Mouse (Mus musculus): ENCODE measurements around the gene Ccl12. TPM values are rescaled to one million over a fixed set of nuclear protein-coding genes. Genes with fewer than 3 reads are reported as not detected.

Ccl12 gene
- polyA plus RNA-seq (2015; fragmentation: Nextera tagmentation; extraction: Ambion mirVana), result 3.0 and 3.8 TPM in 2 replicates

DNA sequence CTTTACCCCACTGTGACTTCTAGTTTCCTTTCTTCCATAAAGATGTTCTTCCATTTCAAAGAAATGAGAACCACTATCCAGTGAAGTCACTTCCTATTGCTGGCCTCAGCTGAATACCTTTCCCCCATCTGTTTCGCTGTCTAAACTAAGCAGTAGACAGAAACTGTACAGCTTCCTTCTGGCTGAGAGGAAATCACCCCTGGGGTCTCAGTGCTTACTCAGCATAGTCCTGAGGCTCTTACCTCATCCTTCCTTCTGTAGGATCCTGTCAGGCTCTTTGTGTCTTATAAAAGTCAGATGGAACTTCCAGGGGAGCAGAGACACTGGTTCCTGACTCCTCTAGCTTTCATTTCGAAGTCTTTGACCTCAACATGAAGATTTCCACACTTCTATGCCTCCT, at the start of gene Ccl12:
Gene Ccl12, plus strand, starts transcription at position 317 of the 400 bp plus-strand sequence.
- no peaks in the 10 kb centered on the region for H3K4me1 ChIP-seq
- no peak within 1 kb of the TSS for H3K4me2 ChIP-seq
- ATAC-seq (ENCODE audit: insufficient read depth, low FRiP score, low read depth), result no peak
- 59% methylated on average over 2 of the region's 2 CpGs for WGBS
- no peaks in the 10 kb centered on the region for H3K27me3 ChIP-seq (replicated peaks)
- no peaks in the 10 kb centered on the region for H3K36me3 ChIP-seq
- no peak within 1 kb of the TSS; the same call in 1 of the 2 replicates for H3K27ac ChIP-seq
- no peak within 1 kb of the TSS for H3K9ac ChIP-seq
- H3K4me3 ChIP-seq (replicated peaks), result no peak within 1 kb of the TSS
- no peaks in the 10 kb centered on the region for H3K9me3 ChIP-seq

DNA sequence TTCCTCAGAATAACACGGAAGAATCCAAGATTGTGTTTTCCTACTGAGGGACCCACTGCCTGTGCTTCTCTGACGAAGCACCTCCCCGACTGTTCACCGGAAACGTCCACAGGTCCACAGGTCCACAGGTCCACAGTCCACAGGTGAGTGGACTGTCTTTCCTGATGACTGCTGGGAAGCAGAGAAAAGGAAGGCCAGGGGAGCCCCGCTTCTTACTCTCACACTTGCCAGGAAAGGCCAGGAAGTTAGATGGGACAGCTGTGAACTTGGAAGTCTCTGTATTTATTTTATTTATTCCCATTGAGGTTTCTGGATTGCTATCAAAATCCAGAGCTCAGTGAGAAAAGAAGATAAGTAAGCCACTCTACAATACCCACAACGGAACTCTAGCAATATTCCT, 47.8 kb upstream of the Ccl12 start:
- H3K9ac ChIP-seq, result no peak overlapping the region
- no peak overlapping the region for H3K4me2 ChIP-seq
- no peaks in the 10 kb centered on the region for H3K9me3 ChIP-seq
- ATAC-seq (ENCODE audit: insufficient read depth, low FRiP score, low read depth), result no peak
- H3K27me3 ChIP-seq (replicated peaks), result no peaks in the 10 kb centered on the region
- H3K4me1 ChIP-seq, result no peaks in the 10 kb centered on the region
- 81% methylated on average over 7 of the region's 7 CpGs for WGBS
- H3K27ac ChIP-seq, result peak overlapping the region; percentile 13; the same call in 1 of the 2 replicates
- no peaks in the 10 kb centered on the region for H3K36me3 ChIP-seq
- H3K4me3 ChIP-seq (replicated peaks), result no peak overlapping the region

DNA sequence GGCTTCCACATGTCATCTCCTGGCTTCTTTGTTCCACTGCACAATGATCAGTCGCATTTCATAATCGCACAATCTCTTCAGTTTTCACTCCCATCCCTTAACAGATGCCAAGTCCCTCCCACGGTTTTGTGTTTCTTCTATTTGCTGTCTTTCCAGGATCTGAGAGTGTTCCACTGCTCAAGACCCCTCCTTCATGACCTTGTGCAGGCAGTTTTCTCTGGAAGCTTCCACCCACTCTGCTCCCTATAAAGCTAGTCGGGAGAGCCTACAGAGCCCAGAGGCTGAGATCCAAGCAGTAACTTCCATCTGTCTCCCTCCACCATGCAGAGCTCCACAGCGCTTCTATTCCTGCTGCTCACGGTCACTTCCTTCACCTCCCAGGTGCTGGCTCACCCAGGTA, 44.0 kb upstream of the Ccl12 start, which contains the start of gene Ccl11:
Gene Ccl11, plus strand, starts transcription at position 178 of the 400 bp plus-strand sequence.
- 65% methylated on average over 6 of the region's 6 CpGs for WGBS
- Histone ChIP-seq H3K9me3 (no peaks in the 10 kb centered on the region), H3K9ac (no peak within 1 kb of the TSS), H3K36me3 (no peaks in the 10 kb centered on the region), H3K4me2 (peak within 1 kb of the TSS; percentile 16; the same call in 1 of the 2 replicates), H3K4me3 (replicated peaks) (peak within 1 kb of the TSS; percentile 23), H3K4me1 (no peaks in the 10 kb centered on the region), H3K27ac (no peak within 1 kb of the TSS), H3K27me3 (replicated peaks) (no peaks in the 10 kb centered on the region)
- ATAC-seq (ENCODE audit: insufficient read depth, low FRiP score, low read depth), result no peak

DNA sequence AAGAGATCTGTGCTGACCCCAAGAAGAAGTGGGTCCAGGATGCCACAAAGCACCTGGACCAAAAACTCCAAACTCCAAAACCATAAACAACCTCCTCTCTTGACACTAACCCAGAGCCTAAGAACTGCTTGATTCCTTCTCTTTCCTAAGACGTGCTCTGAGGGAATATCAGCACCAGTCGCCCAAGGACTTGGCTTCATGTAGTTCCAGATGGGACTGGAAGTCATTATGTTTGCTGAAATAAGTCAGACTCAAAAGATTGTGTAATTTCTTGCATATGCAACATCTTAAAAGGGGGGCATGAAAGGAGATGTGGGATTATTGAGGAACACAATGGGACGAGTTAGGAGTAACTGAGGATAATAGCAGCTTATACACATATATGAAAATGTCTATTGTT, 39.4 kb upstream of the Ccl12 start:
- Histone ChIP-seq H3K27ac (no peak overlapping the region), H3K4me3 (replicated peaks) (no peak overlapping the region), H3K4me1 (no peaks in the 10 kb centered on the region), H3K9ac (no peak overlapping the region), H3K27me3 (replicated peaks) (no peaks in the 10 kb centered on the region), H3K36me3 (no peaks in the 10 kb centered on the region), H3K4me2 (no peak overlapping the region), H3K9me3 (no peaks in the 10 kb centered on the region)
- no peak for ATAC-seq (ENCODE audit: insufficient read depth, low FRiP score, low read depth)
- 68% methylated on average over 3 of the region's 3 CpGs for WGBS

DNA sequence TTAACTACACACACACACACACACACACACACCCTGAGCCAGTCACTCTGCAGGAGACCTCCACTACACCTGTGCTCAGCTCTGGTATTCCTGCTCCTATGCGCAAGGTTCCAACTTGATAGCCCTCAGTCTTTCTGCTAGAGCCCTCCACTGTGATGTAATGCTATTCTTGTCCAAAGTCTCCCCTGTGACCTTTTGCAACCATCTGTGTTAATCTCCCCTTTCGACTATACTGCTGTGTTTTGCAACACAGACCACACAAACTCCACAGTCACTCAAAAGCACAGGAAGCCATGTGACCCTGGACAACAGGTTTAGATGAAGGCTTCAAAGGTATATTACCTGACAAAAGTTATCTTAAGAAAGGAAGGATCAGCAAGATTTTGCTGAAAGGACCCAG, 38.2 kb upstream of the Ccl12 start:
- H3K27ac ChIP-seq, result no peak overlapping the region
- H3K4me2 ChIP-seq, result no peak overlapping the region
- H3K9me3 ChIP-seq, result no peaks in the 10 kb centered on the region
- no peak overlapping the region for H3K9ac ChIP-seq
- no peak overlapping the region for H3K4me3 ChIP-seq (replicated peaks)
- 72% methylated on average over 2 of the region's 2 CpGs for WGBS
- no peaks in the 10 kb centered on the region for H3K36me3 ChIP-seq
- H3K27me3 ChIP-seq (replicated peaks), result no peaks in the 10 kb centered on the region
- H3K4me1 ChIP-seq, result no peaks in the 10 kb centered on the region
- ATAC-seq (ENCODE audit: insufficient read depth, low FRiP score, low read depth), result no peak

DNA sequence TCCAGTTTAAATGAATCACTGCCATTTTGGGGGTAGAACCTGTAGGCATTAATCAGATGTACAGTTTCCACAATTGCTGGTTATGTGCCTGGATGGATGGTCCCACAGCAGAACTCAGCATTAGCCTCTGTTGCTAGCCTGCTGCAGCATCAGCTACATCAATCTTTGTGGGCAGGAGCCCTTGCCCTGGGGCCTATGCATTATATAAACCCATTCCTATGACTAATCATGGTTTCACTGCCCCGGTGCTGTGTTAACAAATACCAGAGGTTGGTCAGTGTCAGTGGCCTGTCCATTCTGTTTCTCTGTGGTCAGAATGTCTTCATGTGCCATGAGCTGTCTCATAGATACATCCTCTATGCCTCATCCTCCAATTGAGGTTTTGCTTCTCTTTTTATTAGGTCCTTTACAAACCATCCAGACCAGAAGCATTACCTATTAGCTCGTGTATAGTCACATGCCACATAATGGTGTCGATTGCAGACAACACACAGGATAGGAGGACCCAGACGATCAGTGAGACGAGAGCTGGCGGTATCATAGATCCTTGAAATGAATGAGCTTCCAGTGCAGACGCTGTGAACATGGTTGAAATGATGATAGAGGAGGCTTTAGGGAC, 34.6 kb upstream of the Ccl12 start:
- WGBS, result 75% methylated on average over 7 of the region's 7 CpGs

DNA sequence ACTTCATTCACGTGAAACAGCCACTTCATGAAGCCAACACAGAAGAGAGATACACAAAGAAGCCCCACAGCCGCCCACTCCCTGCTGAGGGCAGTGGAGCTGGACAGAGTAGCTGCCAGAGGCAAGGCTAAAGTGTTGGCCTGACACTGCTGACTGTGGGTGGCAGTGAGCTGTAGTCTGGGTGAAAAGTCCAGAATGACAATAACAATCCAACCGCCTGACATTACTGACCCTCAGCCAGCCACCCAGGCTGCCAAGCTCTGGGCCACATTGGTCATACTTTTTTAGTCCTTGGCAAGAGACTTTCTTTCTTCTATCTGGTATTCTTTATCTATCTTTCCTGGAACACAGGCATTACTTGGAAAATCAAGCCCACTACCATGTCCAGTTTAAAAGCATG, 30.6 kb upstream of the Ccl12 start:
- Histone ChIP-seq H3K27me3 (replicated peaks) (no peaks in the 10 kb centered on the region), H3K27ac (no peak overlapping the region), H3K9me3 (no peaks in the 10 kb centered on the region), H3K4me1 (no peaks in the 10 kb centered on the region), H3K9ac (no peak overlapping the region), H3K4me3 (replicated peaks) (no peak overlapping the region), H3K4me2 (no peak overlapping the region), H3K36me3 (no peaks in the 10 kb centered on the region)
- no peak for ATAC-seq (ENCODE audit: insufficient read depth, low FRiP score, low read depth)
- WGBS, result 70% methylated on average over 3 of the region's 3 CpGs

More for the DNA sequence above, 34.6 kb upstream of the Ccl12 start:
- no peak for ATAC-seq (ENCODE audit: insufficient read depth, low FRiP score, low read depth)
- Histone ChIP-seq H3K4me1 (no peaks in the 10 kb centered on the region), H3K9me3 (no peaks in the 10 kb centered on the region), H3K4me2 (no peak overlapping the region), H3K9ac (no peak overlapping the region), H3K27ac (no peak overlapping the region), H3K27me3 (replicated peaks) (no peaks in the 10 kb centered on the region), H3K4me3 (replicated peaks) (no peak overlapping the region), H3K36me3 (no peaks in the 10 kb centered on the region)

DNA sequence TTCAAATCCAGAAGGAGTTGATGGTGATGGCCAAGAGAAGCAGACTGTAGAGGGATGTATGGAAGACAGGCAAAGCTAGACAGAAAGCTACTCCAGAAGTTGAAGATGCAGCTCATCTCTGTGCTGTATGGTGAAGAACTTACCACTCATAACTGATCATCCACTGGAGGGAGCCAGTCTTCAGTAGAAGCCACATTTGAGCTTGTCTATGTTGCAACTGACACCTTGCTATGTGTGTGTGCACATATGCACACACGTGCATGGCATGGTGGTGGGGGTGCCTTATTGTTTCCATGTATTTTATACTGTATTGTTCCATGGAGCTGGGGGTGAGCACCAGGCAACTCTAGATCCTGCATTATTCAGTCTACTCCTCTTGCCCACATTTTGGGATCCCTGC, 29.3 kb upstream of the Ccl12 start:
- Histone ChIP-seq H3K9ac (no peak overlapping the region), H3K27me3 (replicated peaks) (no peaks in the 10 kb centered on the region), H3K9me3 (no peaks in the 10 kb centered on the region), H3K4me1 (no peaks in the 10 kb centered on the region), H3K4me2 (no peak overlapping the region), H3K4me3 (replicated peaks) (no peak overlapping the region), H3K27ac (no peak overlapping the region), H3K36me3 (no peaks in the 10 kb centered on the region)
- WGBS, result 75% methylated on average over 1 of the region's 1 CpGs
- no peak for ATAC-seq (ENCODE audit: insufficient read depth, low FRiP score, low read depth)

DNA sequence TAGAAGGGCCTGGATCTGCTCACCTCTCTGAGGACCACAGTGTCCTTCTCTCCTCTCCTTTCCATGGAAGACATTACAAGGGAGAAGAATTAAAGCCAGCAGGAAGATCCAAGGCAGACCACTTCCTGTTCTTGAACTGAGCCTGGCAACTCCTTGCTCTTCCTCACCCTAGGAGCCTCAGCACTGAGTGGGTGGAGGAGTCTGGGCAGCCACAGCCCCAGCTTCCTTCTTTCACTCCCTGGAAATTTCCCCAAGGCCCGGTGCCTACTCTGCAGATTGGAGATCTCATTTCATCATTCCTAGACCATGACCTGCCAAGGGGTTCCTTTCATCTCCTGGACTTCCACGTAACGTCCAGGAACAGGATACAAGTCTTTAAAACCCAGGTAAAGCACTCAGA, 28.7 kb upstream of the Ccl12 start:
- 68% methylated on average over 3 of the region's 3 CpGs for WGBS
- H3K4me1 ChIP-seq, result no peaks in the 10 kb centered on the region
- no peaks in the 10 kb centered on the region for H3K36me3 ChIP-seq
- no peak overlapping the region for H3K27ac ChIP-seq
- H3K27me3 ChIP-seq (replicated peaks), result no peaks in the 10 kb centered on the region
- no peak for ATAC-seq (ENCODE audit: insufficient read depth, low FRiP score, low read depth)
- H3K9me3 ChIP-seq, result no peaks in the 10 kb centered on the region
- no peak overlapping the region for H3K9ac ChIP-seq
- no peak overlapping the region for H3K4me2 ChIP-seq
- H3K4me3 ChIP-seq (replicated peaks), result no peak overlapping the region

DNA sequence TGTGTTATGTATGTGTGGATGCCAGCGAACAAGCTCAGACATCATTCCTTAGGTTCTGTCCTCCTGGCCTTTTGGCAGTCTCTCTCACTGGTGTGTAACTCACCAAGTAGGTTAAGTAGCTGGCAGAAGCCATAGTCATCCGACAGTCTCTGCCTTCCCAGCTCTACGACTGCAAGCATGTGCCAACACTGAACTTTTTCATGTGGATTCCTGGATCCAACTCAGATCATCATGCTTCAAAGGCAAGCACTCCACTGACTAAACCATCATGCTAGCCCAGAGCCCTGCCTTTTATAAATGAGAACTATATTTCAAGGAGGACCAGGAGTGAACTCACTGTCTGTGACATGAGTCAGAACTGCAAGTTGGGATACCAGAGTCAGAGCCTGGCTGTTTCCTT, 28.0 kb upstream of the Ccl12 start:
- Histone ChIP-seq H3K9ac (no peak overlapping the region), H3K36me3 (no peaks in the 10 kb centered on the region), H3K27ac (no peak overlapping the region), H3K27me3 (replicated peaks) (no peaks in the 10 kb centered on the region), H3K4me1 (no peaks in the 10 kb centered on the region), H3K4me3 (replicated peaks) (no peak overlapping the region), H3K9me3 (no peaks in the 10 kb centered on the region), H3K4me2 (no peak overlapping the region)
- 82% methylated on average over 3 of the region's 3 CpGs for WGBS
- ATAC-seq (ENCODE audit: insufficient read depth, low FRiP score, low read depth), result no peak

DNA sequence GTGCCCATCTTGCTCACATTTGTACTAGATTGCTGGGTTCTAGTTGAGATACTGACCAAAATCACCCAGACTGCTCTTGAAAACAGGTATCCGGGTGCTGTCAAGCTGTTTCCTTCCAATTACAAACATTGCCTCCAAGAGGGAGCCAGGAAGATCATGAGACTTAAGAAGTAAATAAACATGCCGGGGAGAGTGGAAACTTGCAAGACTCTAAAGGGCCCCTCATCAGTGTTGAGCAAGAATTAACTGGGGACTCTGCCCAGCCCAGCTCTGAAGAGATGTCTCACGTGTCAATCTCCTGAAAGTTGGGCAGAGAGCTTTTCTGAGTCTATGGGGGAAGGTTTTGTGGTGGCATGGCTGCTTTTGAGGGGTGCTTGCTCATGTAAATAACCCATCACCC, 24.6 kb upstream of the Ccl12 start:
- Histone ChIP-seq H3K4me3 (replicated peaks) (no peak overlapping the region), H3K36me3 (no peaks in the 10 kb centered on the region), H3K27me3 (replicated peaks) (no peaks in the 10 kb centered on the region), H3K4me1 (no peaks in the 10 kb centered on the region), H3K27ac (no peak overlapping the region), H3K4me2 (no peak overlapping the region), H3K9me3 (no peaks in the 10 kb centered on the region), H3K9ac (no peak overlapping the region)
- 57% methylated on average over 3 of the region's 3 CpGs for WGBS
- no peak for ATAC-seq (ENCODE audit: insufficient read depth, low FRiP score, low read depth)

DNA sequence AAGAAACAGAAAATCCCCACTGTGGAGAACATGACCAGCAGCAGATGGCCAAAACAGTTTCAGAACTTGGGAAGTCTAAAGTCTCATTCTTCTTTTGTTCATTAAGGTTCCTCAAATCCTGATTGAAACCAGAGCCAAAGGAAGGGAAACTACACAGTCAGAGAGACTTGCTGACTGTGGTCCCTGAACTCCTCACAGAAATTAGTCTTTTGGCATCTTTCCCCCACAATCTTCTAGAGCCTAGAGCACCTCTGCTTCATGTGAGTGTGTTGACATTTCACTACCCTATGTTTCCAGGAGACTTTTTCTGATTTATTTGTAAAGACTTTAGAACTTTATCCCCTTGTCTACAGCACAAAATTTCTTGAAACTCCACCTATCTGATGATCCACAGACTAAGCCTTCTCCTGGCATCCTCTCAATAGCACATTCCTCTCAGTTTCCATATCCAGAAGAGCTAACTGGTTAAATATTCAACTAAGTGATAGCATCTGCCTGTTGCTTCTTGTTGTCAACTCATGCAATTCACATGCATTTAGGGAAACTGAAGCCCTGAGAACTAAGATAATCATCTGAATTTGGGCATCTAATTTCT, 23.4 kb upstream of the Ccl12 start:
- Histone ChIP-seq H3K9me3 (no peaks in the 10 kb centered on the region), H3K4me2 (no peak overlapping the region), H3K4me1 (no peaks in the 10 kb centered on the region), H3K4me3 (replicated peaks) (no peak overlapping the region), H3K9ac (no peak overlapping the region), H3K27ac (peak overlapping the region; percentile 54; the same call in 1 of the 2 replicates), H3K27me3 (replicated peaks) (no peaks in the 10 kb centered on the region), H3K36me3 (no peaks in the 10 kb centered on the region)
- ATAC-seq (ENCODE audit: insufficient read depth, low FRiP score, low read depth), result peak; percentile 68; the same call in 1 of the 2 replicates
